Mouse (Mus musculus) gastrocnemius, adult 18-20 months (tissue): ENCODE results near the gene Hmga2. TPM values are rescaled to one million over a fixed set of nuclear protein-coding genes. Genes with fewer than 3 reads are reported as not detected.
"Not testable (repeated sequence)": the region's sequence is repeated elsewhere in the genome, so short reads cannot be mapped to it uniquely, and the experiment has no call there.

ENCODE experiments used
- DNase-seq: peaks from one replicate; pipeline ENCODE4 v3.0.0; 2021; ENCODE audit warnings: low spot score
- total RNA-seq, 2 experiments: library from RNA; stranded (reverse); gene quantifications; 2 replicates each; pipeline ENCODE4 v1.2.3; 2021

The Hmga2 gene
- total RNA-seq, 2 experiments from 2014 or later, result 0.09 to 0.12 TPM

- DNase-seq, result no peak
Measured at GRCm38 (mm10) chr10:120391971-120392716, 84.1 kb downstream of the Hmga2 start.

- DNase-seq, result no peak
Measured at GRCm38 (mm10) chr10:120390912-120391835, 85.1 kb downstream of the Hmga2 start.

DNA sequence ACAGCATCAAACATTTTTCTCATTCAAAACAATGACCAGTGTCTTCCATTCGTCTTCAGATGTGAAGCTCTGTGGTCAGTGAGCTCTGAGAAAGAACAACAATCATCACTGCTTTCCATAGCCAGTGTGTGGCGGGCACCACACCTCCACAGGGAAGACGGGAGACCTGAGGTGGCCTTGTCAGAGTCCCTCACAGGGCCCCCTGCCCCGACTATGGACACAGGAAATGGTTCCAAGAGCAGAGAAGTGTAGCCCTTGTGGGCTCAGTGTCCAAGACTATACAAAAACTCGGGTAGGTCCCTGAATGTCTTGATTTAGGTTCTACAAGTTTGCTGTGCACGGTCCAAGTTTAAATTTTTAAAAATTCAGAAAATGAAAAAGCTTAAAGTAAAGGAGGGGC lies 86.6 kb downstream of the Hmga2 start:
- DNase-seq, result no peak

- no peak for DNase-seq
Measured at GRCm38 (mm10) chr10:120388966-120389365, 87.3 kb downstream of the Hmga2 start.

- no peak for DNase-seq
Measured at GRCm38 (mm10) chr10:120388400-120388871, 87.8 kb downstream of the Hmga2 start.

GRCm38 (mm10) chr10:120387105-120387504 lies 89.2 kb downstream of the Hmga2 start:
- DNase-seq, result no peak

GRCm38 (mm10) chr10:120384797-120385600 lies 91.3 kb downstream of the Hmga2 start:
- DNase-seq, result no peak

GRCm38 (mm10) chr10:120384040-120384439 lies 92.2 kb downstream of the Hmga2 start:
- no peak for DNase-seq

DNA sequence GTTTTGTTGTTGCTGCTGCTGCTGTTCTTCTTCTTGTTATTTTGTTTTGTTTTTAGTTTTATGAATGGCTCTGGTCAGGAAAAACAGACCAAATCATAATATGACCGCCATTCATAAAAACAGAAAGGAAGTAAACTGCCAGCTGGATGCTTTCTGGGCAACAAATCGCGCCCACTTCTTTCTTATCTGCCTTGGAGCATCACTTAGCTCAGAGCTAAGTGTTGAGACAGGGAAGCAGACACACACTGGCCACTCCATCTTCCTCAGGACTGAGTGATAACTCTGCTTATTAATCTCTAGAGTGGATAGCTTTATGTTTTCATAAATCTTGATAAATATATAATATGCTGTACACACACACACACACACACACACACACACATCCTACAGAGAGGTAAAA lies 98.5 kb downstream of the Hmga2 start:
- DNase-seq, result no peak

- DNase-seq, result peak; percentile 6
Measured at GRCm38 (mm10) chr10:120377327-120377752, 98.9 kb downstream of the Hmga2 start.

- DNase-seq, result no peak
Measured at GRCm38 (mm10) chr10:120375438-120375837, 100.8 kb downstream of the Hmga2 start.

- DNase-seq, result no peak
Measured at GRCm38 (mm10) chr10:120371215-120371614, 105.1 kb downstream of the Hmga2 start.

GRCm38 (mm10) chr10:120369187-120369805 lies 107.0 kb downstream of the Hmga2 start:
- DNase-seq, result no peak

GRCm38 (mm10) chr10:120366173-120366592 lies 110.1 kb downstream of the Hmga2 start:
- not testable (repeated sequence) for DNase-seq

GRCm38 (mm10) chr10:120365380-120366172 lies 110.7 kb downstream of the Hmga2 start:
- no peak for DNase-seq

GRCm38 (mm10) chr10:120363983-120364582 lies 112.2 kb downstream of the Hmga2 start:
- DNase-seq, result no peak

DNA sequence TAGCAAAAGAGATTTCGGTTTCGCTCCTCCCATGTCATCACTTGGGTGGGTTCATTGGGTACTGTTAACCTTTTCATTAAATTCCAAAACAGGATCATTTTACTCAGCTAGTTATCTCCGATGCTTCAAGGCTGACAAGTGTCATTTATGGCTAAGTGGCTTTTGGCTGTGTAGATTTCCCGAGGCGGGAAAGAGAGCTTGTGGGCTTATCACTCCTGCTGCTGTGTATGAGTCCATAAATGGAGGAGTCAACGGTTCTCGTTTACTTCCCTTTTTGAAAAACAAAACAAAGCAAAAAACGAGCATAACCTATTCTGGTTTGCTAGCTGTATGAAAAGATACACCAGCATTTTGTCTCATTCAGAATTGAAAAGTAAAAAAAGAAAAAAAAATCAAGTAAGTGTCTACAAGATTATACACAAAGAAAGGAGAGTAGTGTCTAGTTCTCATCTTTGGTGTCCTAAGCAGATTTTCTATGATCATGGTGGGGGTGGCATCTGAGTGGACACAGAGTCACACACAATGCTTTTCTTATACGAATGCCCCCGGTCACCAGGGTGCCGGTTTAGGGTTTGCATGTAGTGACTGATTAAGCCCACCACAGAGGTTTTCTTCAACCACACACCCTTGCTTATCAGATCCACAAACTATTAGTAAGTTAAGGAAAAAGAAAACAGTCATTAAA lies 112.8 kb downstream of the Hmga2 start:
- DNase-seq, result not testable (repeated sequence)

- no peak for DNase-seq
Measured at GRCm38 (mm10) chr10:120354523-120355030, 121.7 kb downstream of the Hmga2 start.

GRCm38 (mm10) chr10:120345325-120345724 lies 130.9 kb downstream of the Hmga2 start:
- no peak for DNase-seq
